Mouse (Mus musculus) liver, embryonic 13.5 days (tissue): ENCODE measurements around the gene Tmprss3. TPM values are rescaled to one million over a fixed set of nuclear protein-coding genes. Genes with fewer than 3 reads are reported as not detected.
A peak's percentile ranks its signal among the peaks of the same experiment; 100 is the strongest.

ENCODE experiments used
- ATAC-seq: fragments of 200-750 bp; cut with Nextera tagmentation; 2 replicates; pipeline ENCODE4 v1.8.0; 2017; ENCODE audit warnings: low read depth, mild to moderate bottlenecking, moderate number of reproducible peaks, moderate library complexity
- DNase-seq: peaks from one replicate; pipeline ENCODE4 v3.0.0; 2022
- H3K27ac ChIP-seq: fragments of 300-500 bp; sonication (generic); 2 replicates; pipeline ENCODE4 v1.5.1; 2015; ENCODE audit warnings: moderate library complexity, mild to moderate bottlenecking, inconsistent platforms
- H3K27me3 ChIP-seq: fragments of 300-500 bp; sonication (generic); 2 replicates; pipeline ENCODE4 v1.6.1; 2015; ENCODE audit warnings: mild to moderate bottlenecking, inconsistent platforms
- H3K36me3 ChIP-seq: fragments of 300-500 bp; sonication (generic); 2 replicates; pipeline ENCODE4 v1.6.1; 2015; ENCODE audit warnings: mild to moderate bottlenecking, inconsistent platforms
- H3K4me1 ChIP-seq: fragments of 300-500 bp; sonication (generic); replicated peaks from 2 replicates; pipeline ENCODE4 v1.6.1; 2015; ENCODE audit warnings: inconsistent platforms
- H3K4me2 ChIP-seq: fragments of 300-500 bp; sonication (generic); 2 replicates; pipeline ENCODE4 v1.6.1; 2015; ENCODE audit warnings: inconsistent platforms, mild to moderate bottlenecking, moderate library complexity
- H3K4me3 ChIP-seq: fragments of 300-500 bp; sonication (generic); replicated peaks from 2 replicates; pipeline ENCODE4 v1.5.1; 2015; ENCODE audit warnings: mild to moderate bottlenecking, inconsistent platforms
- H3K9ac ChIP-seq: fragments of 300-500 bp; sonication (generic); 2 replicates; pipeline ENCODE4 v1.6.1; 2015; ENCODE audit warnings: mild to moderate bottlenecking, inconsistent platforms
- H3K9me3 ChIP-seq: fragments of 300-500 bp; sonication (generic); replicated peaks from 2 replicates; pipeline ENCODE4 v1.6.1; 2016; ENCODE audit warnings: inconsistent platforms
- WGBS: fragments of 180-500 bp; shearing (Covaris S2); methylation state at CpG from one replicate; pipeline ENCODE4 v1.1.7; 2015; ENCODE audit not compliant: insufficient replicate concordance; 5-methylcytosine and 5-hydroxymethylcytosine counted together
- polyA plus RNA-seq: library from polyadenylated mRNA; unstranded; fragments of >200 nt; fragmentation: Nextera tagmentation; extraction: Ambion mirVana; gene quantifications from 2 replicates; pipeline ENCODE4 v1.2.1, GENCODE M21; 2015

Tmprss3 gene
- 0.12 and 0.16 TPM in 2 replicates for polyA plus RNA-seq

DNA sequence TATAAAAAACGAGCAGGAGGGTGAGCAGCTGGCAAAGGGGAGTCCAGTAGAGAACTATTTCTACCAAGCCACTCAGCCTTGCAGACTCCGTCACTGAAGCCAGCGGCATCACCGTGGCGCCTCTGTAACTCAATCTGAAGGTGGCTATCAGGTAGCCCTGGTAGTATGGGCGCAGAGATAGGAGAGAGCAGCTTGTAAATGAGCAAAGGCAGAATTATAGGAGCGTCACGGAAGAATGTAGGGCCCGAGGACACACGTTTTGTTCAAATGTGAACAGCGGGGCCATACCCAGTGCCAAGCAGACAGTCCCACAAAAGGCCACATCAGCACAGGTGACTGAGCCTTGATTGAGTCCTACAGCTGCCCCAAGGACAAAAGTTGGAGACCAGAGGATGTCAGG is at the start of gene Tmprss3:
TSS of gene Tmprss3 (minus strand) at position 101 of the 400 bp plus-strand sequence.
- H3K36me3 ChIP-seq = no peaks in the 10 kb centered on the region
- peaks cover 18% of the 10 kb centered on the region for H3K4me1 ChIP-seq
- H3K4me3 ChIP-seq = no peak within 1 kb of the TSS
- H3K27me3 ChIP-seq = no peaks in the 10 kb centered on the region
- no peaks in the 10 kb centered on the region for H3K9me3 ChIP-seq
- ATAC-seq (no peak), DNase-seq (no peak)
- no peak within 1 kb of the TSS for H3K9ac ChIP-seq
- H3K27ac ChIP-seq = no peak within 1 kb of the TSS
- no peak within 1 kb of the TSS for H3K4me2 ChIP-seq
- WGBS = 75% methylated on average over 11 of the region's 11 CpGs

DNA sequence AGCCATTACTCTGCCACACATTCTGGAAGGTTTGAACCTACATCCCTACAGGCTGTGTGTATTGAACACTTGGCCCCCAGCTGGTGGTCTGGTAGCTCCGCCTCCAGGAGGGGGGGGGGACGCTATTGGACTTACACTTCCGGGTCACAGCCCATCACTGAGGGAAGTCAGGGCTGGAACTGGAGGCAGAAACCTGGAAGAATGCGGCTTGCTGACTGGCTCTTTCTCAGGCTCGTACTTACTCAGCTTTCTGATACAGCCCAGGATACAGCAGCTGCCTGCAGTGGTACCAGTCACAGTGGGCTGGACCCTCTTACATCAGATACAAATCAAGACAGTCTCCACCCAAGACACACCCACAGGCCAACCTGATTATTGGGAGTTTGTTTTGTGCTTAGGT is 48.4 kb upstream of the Tmprss3 start:
- H3K9me3 ChIP-seq = 0 out of 2 replicates have a peak, but pooled peaks cover 5% of the 10 kb centered on the region
- 42% methylated on average over 5 of the region's 5 CpGs for WGBS
- H3K4me1 ChIP-seq = peaks cover 13% of the 10 kb centered on the region
- peaks cover 13% of the 10 kb centered on the region for H3K36me3 ChIP-seq
- no peak for DNase-seq
- H3K27me3 ChIP-seq = no peaks in the 10 kb centered on the region
- ATAC-seq = no peak
- no peak overlapping the region for H3K27ac ChIP-seq
- no peak overlapping the region for H3K4me3 ChIP-seq
- H3K9ac ChIP-seq = no peak overlapping the region
- no peak overlapping the region for H3K4me2 ChIP-seq

DNA sequence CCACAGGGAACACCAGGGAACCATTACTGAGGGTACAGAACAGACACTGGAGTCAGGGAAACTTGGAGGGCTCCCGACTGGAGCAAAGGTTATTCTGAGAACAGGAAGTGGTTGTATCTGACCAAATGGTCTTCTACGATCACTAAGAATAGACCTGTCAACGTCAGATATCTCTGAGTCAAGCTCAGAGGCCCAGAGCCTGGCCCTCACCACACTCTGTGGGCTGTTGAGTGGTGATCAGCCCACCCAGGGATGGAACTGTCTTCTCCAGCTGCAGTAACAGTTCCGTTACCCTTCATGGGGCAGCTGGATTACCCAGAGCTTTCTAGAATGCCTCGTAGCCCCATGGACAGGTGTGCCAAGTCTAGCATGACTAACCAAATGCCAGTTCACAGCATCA is 46.5 kb upstream of the Tmprss3 start:
- Histone ChIP-seq H3K4me2 (no peak overlapping the region), H3K9me3 (0 out of 2 replicates have a peak, but pooled peaks cover 5% of the 10 kb centered on the region), H3K27me3 (no peaks in the 10 kb centered on the region), H3K4me1 (peaks cover 13% of the 10 kb centered on the region), H3K4me3 (no peak overlapping the region), H3K36me3 (peaks cover 28% of the 10 kb centered on the region), H3K9ac (no peak overlapping the region), H3K27ac (no peak overlapping the region)
- 18% methylated on average over 5 of the region's 5 CpGs for WGBS
- ATAC-seq (no peak), DNase-seq (no peak)

DNA sequence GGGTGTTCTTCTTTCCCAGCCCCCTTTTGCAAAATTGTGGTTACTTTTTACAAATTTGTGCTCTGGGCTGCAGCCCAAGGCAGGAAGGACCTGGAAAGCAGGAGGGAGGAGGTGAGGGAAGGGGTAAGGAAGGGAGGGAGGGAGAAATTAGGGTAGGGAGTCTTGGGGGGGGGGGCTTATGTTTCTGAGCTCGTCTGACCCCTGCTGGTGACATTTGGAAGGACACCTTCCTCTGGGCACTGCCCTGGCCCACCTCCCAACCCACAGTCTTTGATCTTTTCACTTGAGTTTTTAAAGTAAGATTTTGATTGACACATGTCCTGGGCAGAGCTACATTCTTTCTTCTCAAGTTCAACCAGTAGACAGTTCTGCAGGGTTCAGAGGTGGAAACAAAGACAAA is 44.0 kb upstream of the Tmprss3 start:
- Histone ChIP-seq H3K4me2 (no peak overlapping the region), H3K27me3 (no peaks in the 10 kb centered on the region), H3K4me1 (peaks cover 25% of the 10 kb centered on the region), H3K9me3 (0 out of 2 replicates have a peak, but pooled peaks cover 5% of the 10 kb centered on the region), H3K9ac (no peak overlapping the region), H3K4me3 (no peak overlapping the region), H3K27ac (no peak overlapping the region), H3K36me3 (peaks cover 48% of the 10 kb centered on the region)
- WGBS = 7% methylated on average over 1 of the region's 1 CpGs
- DNase-seq (no peak), ATAC-seq (no peak)

DNA sequence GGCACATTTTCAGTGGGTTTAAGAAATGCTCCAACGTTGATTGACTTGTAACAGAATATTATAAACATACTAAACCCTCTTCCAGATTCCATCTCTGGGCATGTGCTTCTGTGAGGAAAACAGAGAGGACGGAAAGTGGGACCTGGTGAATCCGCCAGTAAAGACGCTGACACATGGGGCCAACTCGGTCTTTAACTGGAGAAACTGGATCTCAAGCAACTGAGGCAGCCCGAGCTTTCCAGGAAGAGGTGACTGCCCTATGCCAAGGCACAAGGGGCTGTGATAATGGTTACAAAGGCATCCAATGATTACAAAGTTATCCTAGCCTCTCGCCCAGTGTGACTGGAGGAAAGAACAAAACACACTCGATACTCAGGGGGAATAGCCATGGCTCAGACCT is 42.4 kb upstream of the Tmprss3 start:
- 0 out of 2 replicates have a peak, but pooled peaks cover 5% of the 10 kb centered on the region for H3K9me3 ChIP-seq
- no peak overlapping the region for H3K4me3 ChIP-seq
- no peak overlapping the region for H3K4me2 ChIP-seq
- peaks cover 64% of the 10 kb centered on the region for H3K36me3 ChIP-seq
- H3K9ac ChIP-seq = no peak overlapping the region
- no peak for DNase-seq
- H3K27ac ChIP-seq = no peak overlapping the region
- ATAC-seq = no peak
- WGBS = 69% methylated on average over 8 of the region's 8 CpGs
- peaks cover 17% of the 10 kb centered on the region for H3K4me1 ChIP-seq
- no peaks in the 10 kb centered on the region for H3K27me3 ChIP-seq

DNA sequence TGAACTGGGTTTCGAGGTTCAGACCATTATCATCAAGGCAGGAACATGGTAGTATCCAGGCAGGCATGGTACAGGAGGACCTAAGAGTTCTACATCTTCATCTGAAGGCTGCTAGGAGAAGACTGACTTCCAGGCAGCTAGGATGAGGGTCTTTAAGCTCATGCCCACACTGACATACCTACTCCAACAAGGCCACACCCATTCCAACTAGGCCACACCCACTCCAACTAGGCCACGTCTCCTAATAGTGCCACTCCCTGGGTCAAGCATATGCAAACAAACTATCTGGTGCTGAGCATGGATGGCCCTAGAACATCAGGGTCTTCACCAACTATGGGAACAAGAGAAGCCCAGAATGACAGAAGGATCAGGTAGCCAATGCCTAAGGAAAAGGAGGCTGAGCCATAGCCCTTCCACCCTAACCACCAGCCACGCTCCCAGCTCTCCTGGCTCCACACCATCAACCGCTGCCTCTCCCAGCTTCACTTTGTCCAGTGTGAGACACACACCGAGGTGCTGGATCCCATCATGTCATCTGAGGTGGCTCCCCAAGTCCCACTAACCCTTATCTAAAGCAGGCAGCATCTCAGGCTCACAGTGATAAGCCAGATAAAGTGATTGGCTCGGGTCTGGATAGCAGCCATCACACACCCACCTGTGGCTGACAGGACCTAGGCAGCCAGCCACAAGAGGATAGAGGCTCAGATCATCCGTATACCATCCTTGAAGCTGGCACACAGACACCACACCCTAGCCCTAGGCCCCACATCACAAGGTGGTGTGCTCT is 39.6 kb upstream of the Tmprss3 start:
- no peak overlapping the region for H3K4me2 ChIP-seq
- no peaks in the 10 kb centered on the region for H3K27me3 ChIP-seq
- H3K36me3 ChIP-seq = peaks cover 81% of the 10 kb centered on the region
- H3K9ac ChIP-seq = no peak overlapping the region
- ATAC-seq (peak; percentile 79), DNase-seq (peak; percentile 50)
- peaks cover 12% of the 10 kb centered on the region for H3K4me1 ChIP-seq
- H3K4me3 ChIP-seq = no peak overlapping the region
- WGBS = 45% methylated on average over 7 of the region's 7 CpGs
- H3K27ac ChIP-seq = no peak overlapping the region
- H3K9me3 ChIP-seq = 0 out of 2 replicates have a peak, but pooled peaks cover under 1% of the 10 kb centered on the region

DNA sequence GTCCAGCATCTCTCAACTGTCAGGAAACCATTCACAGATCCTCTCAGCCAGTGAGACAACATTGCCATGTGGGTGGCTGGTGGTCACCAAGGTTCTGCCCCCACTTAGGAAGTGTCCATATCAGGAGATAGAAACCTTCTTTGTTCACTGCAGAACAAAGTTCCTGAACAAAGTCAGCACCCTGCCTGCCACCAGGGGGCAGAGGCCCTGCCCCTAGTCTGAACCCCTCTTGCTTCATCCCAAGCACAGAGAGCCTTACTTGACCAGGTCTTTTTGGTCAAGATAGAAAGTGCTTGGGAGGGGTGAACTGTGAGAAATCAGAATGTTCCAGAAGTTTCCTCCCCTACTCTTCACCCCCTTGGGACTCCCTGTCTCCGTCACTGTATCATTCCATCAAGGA is 37.1 kb upstream of the Tmprss3 start:
- peaks cover 86% of the 10 kb centered on the region for H3K36me3 ChIP-seq
- no peak overlapping the region for H3K27ac ChIP-seq
- 82% methylated on average over 1 of the region's 1 CpGs for WGBS
- no peak overlapping the region for H3K4me3 ChIP-seq
- ATAC-seq = no peak
- no peak for DNase-seq
- H3K27me3 ChIP-seq = no peaks in the 10 kb centered on the region
- H3K4me2 ChIP-seq = no peak overlapping the region
- no peaks in the 10 kb centered on the region for H3K9me3 ChIP-seq
- H3K9ac ChIP-seq = no peak overlapping the region
- peaks cover 12% of the 10 kb centered on the region for H3K4me1 ChIP-seq

DNA sequence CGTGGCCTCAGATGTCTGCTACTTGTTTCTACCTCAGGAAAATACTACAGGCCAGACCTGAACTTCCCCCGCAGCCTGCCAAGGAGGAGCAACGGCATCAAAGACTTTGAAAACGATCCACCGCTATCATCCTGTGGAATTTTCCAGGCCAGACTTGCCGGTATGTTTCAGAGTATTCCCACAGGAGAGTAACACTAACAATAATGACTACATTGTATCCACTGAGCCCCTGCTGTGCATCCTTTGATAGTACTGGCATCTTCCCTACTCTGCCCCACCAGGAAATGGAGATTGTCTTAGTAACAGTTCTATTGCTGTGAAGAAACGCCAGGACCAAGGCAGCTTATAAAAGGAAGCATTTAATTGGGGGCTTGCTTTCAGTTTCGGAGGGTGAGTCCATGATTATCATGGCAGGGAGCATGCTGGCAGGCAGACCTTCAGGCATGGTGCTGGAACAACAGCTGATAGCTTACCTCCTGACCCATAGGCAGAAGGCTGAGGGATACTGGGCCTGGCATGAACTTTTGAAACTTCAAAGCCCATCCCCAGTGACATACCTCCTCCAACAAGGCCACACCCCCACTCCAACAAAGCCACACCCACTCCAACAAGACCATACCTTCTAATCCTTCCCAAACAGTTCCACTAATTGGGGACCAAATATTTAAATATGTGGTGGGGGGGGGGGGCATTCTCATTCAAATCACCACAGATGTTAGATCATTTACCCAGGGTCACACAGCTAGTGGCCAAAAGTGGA is 33.7 kb upstream of the Tmprss3 start:
- no peaks in the 10 kb centered on the region for H3K4me1 ChIP-seq
- no peaks in the 10 kb centered on the region for H3K9me3 ChIP-seq
- ATAC-seq (no peak), DNase-seq (no peak)
- H3K36me3 ChIP-seq = peaks cover 70% of the 10 kb centered on the region
- no peak overlapping the region for H3K9ac ChIP-seq
- H3K27ac ChIP-seq = no peak overlapping the region
- 79% methylated on average over 8 of the region's 8 CpGs for WGBS
- H3K4me3 ChIP-seq = no peak overlapping the region
- H3K4me2 ChIP-seq = no peak overlapping the region
- no peaks in the 10 kb centered on the region for H3K27me3 ChIP-seq

DNA sequence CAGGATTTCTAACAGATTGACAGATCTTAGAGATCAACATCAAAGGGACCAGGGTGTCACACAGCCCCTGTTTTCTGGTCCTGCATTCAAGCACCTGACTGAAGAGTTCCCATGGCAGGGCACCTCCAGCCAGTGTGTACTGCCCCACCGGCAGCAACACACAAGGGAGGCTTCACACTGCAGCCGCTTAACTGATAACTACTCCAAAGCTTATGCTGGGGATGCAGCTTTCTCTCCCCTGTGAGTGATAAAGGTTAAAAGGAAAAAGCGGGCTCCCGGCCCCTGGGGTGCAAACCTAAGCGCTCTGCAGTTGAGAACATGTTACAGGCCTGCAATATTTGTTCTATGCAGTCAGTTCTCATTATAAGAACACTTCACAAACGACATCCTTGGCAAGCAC is 33.0 kb upstream of the Tmprss3 start:
- no peak overlapping the region for H3K4me2 ChIP-seq
- peaks cover 63% of the 10 kb centered on the region for H3K36me3 ChIP-seq
- H3K4me3 ChIP-seq = no peak overlapping the region
- 67% methylated on average over 6 of the region's 6 CpGs for WGBS
- no peaks in the 10 kb centered on the region for H3K4me1 ChIP-seq
- H3K27me3 ChIP-seq = no peaks in the 10 kb centered on the region
- H3K27ac ChIP-seq = no peak overlapping the region
- peak; percentile 70 for DNase-seq
- H3K9me3 ChIP-seq = no peaks in the 10 kb centered on the region
- H3K9ac ChIP-seq = no peak overlapping the region
- no peak for ATAC-seq

DNA sequence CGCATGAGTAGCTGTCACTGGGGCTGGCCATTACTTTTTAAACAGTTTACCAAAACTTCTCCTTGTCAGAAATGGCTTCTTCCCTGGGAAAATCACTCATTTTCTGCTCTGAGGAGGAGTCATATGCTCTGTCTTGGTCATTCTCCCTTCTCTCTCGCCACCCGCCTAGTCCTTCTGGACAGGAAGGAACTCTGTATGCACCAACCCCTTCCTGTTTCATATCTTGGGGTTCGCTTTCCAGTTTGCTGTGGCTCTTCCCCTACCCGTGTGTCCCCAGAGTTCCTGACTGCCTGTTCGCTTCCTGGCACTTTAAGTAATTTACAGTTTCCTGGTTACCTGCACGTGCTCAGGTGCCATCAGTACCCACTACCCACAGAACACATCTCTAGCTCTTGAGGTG is 28.2 kb upstream of the Tmprss3 start:
- no peaks in the 10 kb centered on the region for H3K9me3 ChIP-seq
- peaks cover 23% of the 10 kb centered on the region for H3K4me1 ChIP-seq
- H3K4me3 ChIP-seq = no peak overlapping the region
- no peaks in the 10 kb centered on the region for H3K27me3 ChIP-seq
- H3K36me3 ChIP-seq = peaks cover 26% of the 10 kb centered on the region
- H3K4me2 ChIP-seq = no peak overlapping the region
- no peak for ATAC-seq
- WGBS = 62% methylated on average over 7 of the region's 7 CpGs
- H3K9ac ChIP-seq = no peak overlapping the region
- DNase-seq = no peak
- H3K27ac ChIP-seq = no peak overlapping the region

DNA sequence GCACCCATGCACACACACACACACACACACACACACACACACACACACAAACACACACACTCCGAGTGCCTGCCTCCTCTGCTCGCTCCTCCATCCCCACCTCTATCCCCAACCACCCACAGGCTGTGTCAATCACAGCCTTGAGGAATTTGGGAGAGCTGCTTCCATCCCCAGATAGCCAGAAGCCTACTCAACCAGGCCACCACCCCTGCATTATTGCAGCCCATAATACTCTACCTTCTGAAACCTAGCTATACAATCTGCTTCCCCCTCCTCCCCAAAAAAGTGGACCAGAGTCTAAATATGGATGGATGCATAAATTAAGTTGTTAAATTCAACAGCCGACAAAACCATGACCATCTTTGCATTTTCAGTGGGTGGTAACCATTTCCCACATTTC is 27.6 kb upstream of the Tmprss3 start:
- Histone ChIP-seq H3K4me1 (peaks cover 28% of the 10 kb centered on the region), H3K27me3 (no peaks in the 10 kb centered on the region), H3K4me2 (no peak overlapping the region), H3K9ac (no peak overlapping the region), H3K9me3 (no peaks in the 10 kb centered on the region), H3K4me3 (no peak overlapping the region), H3K27ac (no peak overlapping the region), H3K36me3 (peaks cover 26% of the 10 kb centered on the region)
- 66% methylated on average over 3 of the region's 3 CpGs for WGBS
- ATAC-seq (no peak), DNase-seq (no peak)
